Mouse (Mus musculus) activated CD4-positive, CD25-positive, alpha-beta regulatory T cell (primary cell): ENCODE measurements around the gene Il27. TPM values are rescaled to one million over a fixed set of nuclear protein-coding genes. Genes with fewer than 3 reads are reported as not detected.

ENCODE experiments used
- polyA plus RNA-seq, 2 experiments: library from polyadenylated mRNA; unstranded; fragments of 100-300 nt; shearing (Covaris generic); gene quantifications; one replicate each; pipeline ENCODE4 v1.2.1; 2017

Gene Il27
- polyA plus RNA-seq: under 1 TPM in 1 of 2 experiments, not detected in 1; 0.17 TPM

GRCm38 (mm10) chr7:126594862-126595561 is at the start of gene Il27:
Gene Il27 (minus strand): TSS chr7:126594941.

GRCm38 (mm10) chr7:126630824-126631518 is 36.2 kb upstream of the Il27 start, which contains the start of gene Nupr1:
Gene Nupr1 (minus strand): TSS chr7:126630861.

GRCm38 (mm10) chr7:126585717-126586116 is 9.0 kb downstream of the Il27 start, which contains the start of gene Cln3:
Gene Cln3 (minus strand): TSS chr7:126585817.

GRCm38 (mm10) chr7:126584506-126584977 is 10.2 kb downstream of the Il27 start, which contains the start of gene Apobr:
Gene Apobr (plus strand): TSS chr7:126584942.

GRCm38 (mm10) chr7:126566094-126566765 is 28.5 kb downstream of the Il27 start, which contains the start of gene Eif3c:
Gene Eif3c (minus strand): TSS chr7:126566411.

Other genes with a start within 250 kb of the Il27 start
- 100 to 1,000 TPM; 699 to 796 TPM for gene Lat, start 225.4 kb downstream of the Il27 start, polyA plus RNA-seq
- 10 to 100 TPM; 43.1 to 44.7 TPM for gene Spns1, start 217.5 kb downstream of the Il27 start, polyA plus RNA-seq
- gene Nfatc2ip, start 198.2 kb downstream of the Il27 start, polyA plus RNA-seq: 1 to 10 TPM; 4.7 to 6.0 TPM
- gene Cd19, start 180.1 kb downstream of the Il27 start, polyA plus RNA-seq: 1 to 10 TPM; 2.7 to 6.1 TPM
- 10 to 100 TPM; 43.4 to 61.1 TPM for gene Rabep2, start 166.2 kb downstream of the Il27 start, polyA plus RNA-seq
- gene Atp2a1, start 131.8 kb downstream of the Il27 start, polyA plus RNA-seq: under 1 TPM; 0.60 to 0.97 TPM
- 10 to 100 TPM; 36.2 to 52.7 TPM for gene Sh2b1, start 119.5 kb downstream of the Il27 start, polyA plus RNA-seq
- gene Tufm, start 107.6 kb downstream of the Il27 start, polyA plus RNA-seq: 100 to 1,000 TPM in 1 of 2 experiments, 10 to 100 TPM in 1; 97.6 to 106 TPM
- gene Atxn2l, start 91.5 kb downstream of the Il27 start, polyA plus RNA-seq: 100 to 1,000 TPM in 1 of 2 experiments, 10 to 100 TPM in 1; 94.3 to 103 TPM
- 100 to 1,000 TPM; 180 to 184 TPM for gene Eif3c, start 28.5 kb downstream of the Il27 start, polyA plus RNA-seq
- gene Apobr, start 10.0 kb downstream of the Il27 start, polyA plus RNA-seq: 1 to 10 TPM in 1 of 2 experiments, under 1 TPM in 1; 0.98 to 4.1 TPM
- 100 to 1,000 TPM in 1 of 2 experiments, 10 to 100 TPM in 1; 50.3 to 115 TPM for gene Cln3, start 9.1 kb downstream of the Il27 start, polyA plus RNA-seq
- gene Nupr1, start 35.9 kb upstream of the Il27 start, polyA plus RNA-seq: 1 to 10 TPM in 1 of 2 experiments, not detected in 1; 1.3 TPM
- 10 to 100 TPM; 83.9 to 89.3 TPM for gene Sgf29, start 54.4 kb upstream of the Il27 start, polyA plus RNA-seq
- gene Sult1a1, start 81.5 kb upstream of the Il27 start, polyA plus RNA-seq: 1 to 10 TPM in 1 of 2 experiments, under 1 TPM in 1; 0.76 to 1.8 TPM
- 100 to 1,000 TPM; 111 to 133 TPM for gene Bola2, start 100.5 kb upstream of the Il27 start, polyA plus RNA-seq
- 10 to 100 TPM in 1 of 2 experiments, 1 to 10 TPM in 1; 7.1 to 13.5 TPM for gene Slx1b, start 100.8 kb upstream of the Il27 start, polyA plus RNA-seq
- gene Coro1a, start 112.8 kb upstream of the Il27 start, polyA plus RNA-seq: 1,000 to 10,000 TPM; 3,096 to 3,488 TPM
- gene Mapk3, start 164.7 kb upstream of the Il27 start, polyA plus RNA-seq: 10 to 100 TPM; 30.7 to 33.6 TPM
- gene Gdpd3, start 171.4 kb upstream of the Il27 start, polyA plus RNA-seq: 1 to 10 TPM in 1 of 2 experiments, under 1 TPM in 1; 0.94 to 3.4 TPM
- 100 to 1,000 TPM; 529 to 591 TPM for gene Ypel3, start 182.0 kb upstream of the Il27 start, polyA plus RNA-seq
- 1 to 10 TPM; 1.9 to 4.1 TPM for gene Tbx6, start 186.5 kb upstream of the Il27 start, polyA plus RNA-seq
- 100 to 1,000 TPM; 387 to 443 TPM for gene Ppp4c, start 197.6 kb upstream of the Il27 start, polyA plus RNA-seq
- gene Fam57b, start 202.7 kb upstream of the Il27 start, polyA plus RNA-seq: not detected
- gene 4930451I11Rik, start 236.7 kb upstream of the Il27 start, polyA plus RNA-seq: not detected